Mouse (Mus musculus) heart, adult 2 months (tissue): ENCODE data around the gene Zfp639. TPM values are rescaled to one million over a fixed set of nuclear protein-coding genes. Genes with fewer than 3 reads are reported as not detected.
A peak's percentile ranks its signal among the peaks of the same experiment; 100 is the strongest.

Experiments used
- DNase-seq, 2 experiments: peaks; one replicate each; pipeline ENCODE4 v3.0.0; 2021
- H3K27ac ChIP-seq: fragments of 200-600 bp; 2 replicates; pipeline ENCODE4 v1.8.1; 2022
- H3K27me3 ChIP-seq: fragments of 200-500 bp; 2 replicates; pipeline ENCODE4 v1.6.1; 2012; ENCODE audit warnings: mild to moderate bottlenecking, low read length, inconsistent platforms, mixed read lengths; ENCODE audit not compliant: control insufficient read depth, insufficient read depth
- H3K36me3 ChIP-seq: fragments of 200-500 bp; 2 replicates; pipeline ENCODE4 v1.6.1; 2012; ENCODE audit warnings: low read length, inconsistent platforms; ENCODE audit not compliant: control insufficient read depth, insufficient read depth
- H3K4me1 ChIP-seq: fragments of 200-500 bp; 2 replicates; pipeline ENCODE4 v1.6.1; 2011; ENCODE audit warnings: low read length; ENCODE audit not compliant: control insufficient read depth, insufficient read depth
- H3K4me3 ChIP-seq: fragments of 200-600 bp; 2 replicates; pipeline ENCODE4 v1.8.1; 2022
- H3K79me2 ChIP-seq: fragments of 200-500 bp; replicated peaks from 2 replicates; pipeline ENCODE4 v1.6.1; 2012; ENCODE audit warnings: mild to moderate bottlenecking, inconsistent platforms, low read length, moderate library complexity, mixed read lengths; ENCODE audit not compliant: control insufficient read depth, insufficient read depth
- H3K9ac ChIP-seq: fragments of 200-500 bp; 2 replicates; pipeline ENCODE4 v1.6.1; 2012; ENCODE audit warnings: low read depth, mild to moderate bottlenecking, control low read depth, inconsistent platforms, low read length, mixed read lengths
- CTCF ChIP-seq: fragments of 200-600 bp; IDR thresholded peaks from 2 replicates; pipeline ENCODE4 v1.8.1; 2022; ENCODE audit warnings: antibody characterized with exemption, mild to moderate bottlenecking, moderate library complexity
- EP300 ChIP-seq: fragments of 200-500 bp; IDR thresholded peaks from 2 replicates; pipeline ENCODE4 v1.6.1; 2011; ENCODE audit warnings: low read depth, low read length, control low read depth; ENCODE audit not compliant: insufficient read depth
- POLR2A ChIP-seq: fragments of 200-500 bp; IDR thresholded peaks from 2 replicates; pipeline ENCODE4 v1.6.1; 2011; ENCODE audit warnings: mild to moderate bottlenecking, low read depth, low read length, control low read depth; ENCODE audit not compliant: insufficient read depth
- WGBS: fragments of 180-500 bp; shearing (Covaris S2); methylation state at CpG from one replicate; pipeline ENCODE4 v1.1.7; 2018; 5-methylcytosine and 5-hydroxymethylcytosine counted together
- intact Hi-C: fragments of 180-260 bp; cut with DNase I; formaldehyde crosslinking; loops from one replicate; pipeline ENCODE4 v1.15.1; 2025
- polyA plus RNA-seq: library from polyadenylated mRNA; depleted of rRNA; stranded (reverse); fragments of >200 nt; gene quantifications from 2 replicates; pipeline ENCODE4 v1.2.3, GENCODE M21; 2012; rRNA removed
- total RNA-seq, 2 experiments: library from RNA; stranded (reverse); gene quantifications; 2 replicates each; pipeline ENCODE4 v1.2.3; 2021

Gene Zfp639
- total and polyA plus RNA-seq, 3 experiments: 20.6 to 28.0 (median 22.1) TPM

- Histone ChIP-seq H3K79me2 (no peaks in the 10 kb centered on the region; the same call in 1 of the 2 replicates), H3K4me3 (no peak overlapping the region), H3K4me1 (no peaks in the 10 kb centered on the region), H3K36me3 (peaks cover 10% of the 10 kb centered on the region), H3K27me3 (no peaks in the 10 kb centered on the region), H3K27ac (no peak overlapping the region), H3K9ac (no peak overlapping the region)
- WGBS: 100% methylated on average over 1 of the region's 1 CpGs
- no peak for DNase-seq
- TF ChIP-seq EP300: no peak
- no peak for TF ChIP-seq POLR2A
- TF ChIP-seq CTCF: peak; percentile 59
- intact Hi-C loops: loop anchor here (2.0 kb wide), 1 partner anchor 146 kb away; no protein-coding TSS in a partner anchor
These were observed 43.0 kb downstream of the Zfp639 start for GRCm38 (mm10) chr3:32553061-32553460.

- Histone ChIP-seq H3K9ac (no peak overlapping the region), H3K4me1 (no peaks in the 10 kb centered on the region), H3K36me3 (peaks cover 5% of the 10 kb centered on the region), H3K79me2 (no peaks in the 10 kb centered on the region; the same call in none of the 2 replicates), H3K4me3 (no peak overlapping the region), H3K27me3 (no peaks in the 10 kb centered on the region), H3K27ac (no peak overlapping the region)
- intact Hi-C loops: no loop called here
- WGBS: 81% methylated on average over 6 of the region's 6 CpGs
- TF ChIP-seq EP300 (no peak), CTCF (no peak), POLR2A (no peak)
- DNase-seq: no peak
These were observed 53.3 kb downstream of the Zfp639 start for GRCm38 (mm10) chr3:32563401-32563800.

Other genes with a start within 250 kb of the Zfp639 start
- 1 to 10 TPM; 5.9 to 6.1 TPM for gene Zmat3, start 144.2 kb upstream of the Zfp639 start, total RNA-seq
- gene Zmat3, start 144.2 kb upstream of the Zfp639 start, polyA plus RNA-seq: 4.4 and 7.3 TPM in 2 replicates
- gene Pik3ca, start 112.6 kb upstream of the Zfp639 start, total RNA-seq: 10 to 100 TPM; 43.5 to 48.5 TPM
- 6.5 and 13.4 TPM in 2 replicates for gene Pik3ca, start 112.6 kb upstream of the Zfp639 start, polyA plus RNA-seq
- gene Kcnmb3, start 18.0 kb upstream of the Zfp639 start, total RNA-seq: not detected
- gene Kcnmb3, start 18.0 kb upstream of the Zfp639 start, polyA plus RNA-seq: not detected in 2 replicates
- 100 to 1,000 TPM; 384 to 501 TPM for gene Mfn1, start 19.2 kb downstream of the Zfp639 start, total RNA-seq
- 80.0 and 147 TPM in 2 replicates for gene Mfn1, start 19.2 kb downstream of the Zfp639 start, polyA plus RNA-seq
- gene Gnb4, start 106.3 kb downstream of the Zfp639 start, total RNA-seq: 10 to 100 TPM; 12.4 to 15.5 TPM
- 18.5 and 36.0 TPM in 2 replicates for gene Gnb4, start 106.3 kb downstream of the Zfp639 start, polyA plus RNA-seq
- gene Actl6a, start 196.0 kb downstream of the Zfp639 start, total RNA-seq: 10 to 100 TPM; 22.1 to 22.9 TPM
- gene Actl6a, start 196.0 kb downstream of the Zfp639 start, polyA plus RNA-seq: 11.1 and 18.1 TPM in 2 replicates
- 100 to 1,000 TPM; 793 to 933 TPM for gene Ndufb5, start 226.7 kb downstream of the Zfp639 start, total RNA-seq
- gene Ndufb5, start 226.7 kb downstream of the Zfp639 start, polyA plus RNA-seq: 925 and 1,211 TPM in 2 replicates
- gene Mrpl47, start 227.3 kb downstream of the Zfp639 start, total RNA-seq: 10 to 100 TPM; 39.3 to 44.8 TPM
- 4.8 and 10.8 TPM in 2 replicates for gene Mrpl47, start 227.3 kb downstream of the Zfp639 start, polyA plus RNA-seq